Mouse (Mus musculus): ENCODE measurements around the gene Gpr35. TPM values are rescaled to one million over a fixed set of nuclear protein-coding genes. Genes with fewer than 3 reads are reported as not detected.

Gene Gpr35
- total RNA-seq, 2 experiments from 2014 or later: 0.59 to 0.62 TPM

Other genes with a start within 250 kb of the Gpr35 start
- gene Gpc1, start 119.2 kb upstream of the Gpr35 start, total RNA-seq (2021): 100 to 1,000 TPM; 467 to 480 TPM
- gene Ankmy1, start 48.0 kb upstream of the Gpr35 start, total RNA-seq (2021): not detected
- 10 to 100 TPM; 16.9 to 18.5 TPM for gene Dusp28, start 43.9 kb upstream of the Gpr35 start, total RNA-seq (2021)
- gene Rnpepl1, start 40.1 kb upstream of the Gpr35 start, total RNA-seq (2021): 10 to 100 TPM; 69.4 to 69.9 TPM
- 1 to 10 TPM; 5.6 to 7.2 TPM for gene Capn10, start 16.5 kb upstream of the Gpr35 start, total RNA-seq (2021)
- not detected for gene Aqp12, start 55.5 kb downstream of the Gpr35 start, total RNA-seq (2021)
- 1 to 10 TPM; 1.2 to 1.8 TPM for gene Kif1a, start 151.1 kb downstream of the Gpr35 start, total RNA-seq (2021)
- gene Agxt, start 184.4 kb downstream of the Gpr35 start, total RNA-seq (2021): not detected
- under 1 TPM in 1 of 2 experiments, not detected in 1; 0.28 TPM for gene 2310007B03Rik, start 210.1 kb downstream of the Gpr35 start, total RNA-seq (2021)
- gene Crocc2, start 217.9 kb downstream of the Gpr35 start, total RNA-seq (2021): under 1 TPM; 0.05 to 0.12 TPM